Mouse (Mus musculus) testis, adult 2 months (tissue): ENCODE data around the gene Sh2b1.
A peak's percentile ranks its signal among the peaks of the same experiment; 100 is the strongest.

ENCODE experiments used
- CTCF ChIP-seq: fragments of 200-500 bp; IDR thresholded peaks from 2 replicates; pipeline ENCODE4 v1.5.1; 2012; ENCODE audit warnings: low read depth, mild to moderate bottlenecking, inconsistent platforms, low read length, moderate library complexity; ENCODE audit not compliant: control insufficient read depth, insufficient read depth, insufficient replicate concordance
- POLR2A ChIP-seq: fragments of 200-500 bp; IDR thresholded peaks from 2 replicates; pipeline ENCODE4 v1.6.1; 2012; ENCODE audit warnings: low read depth, mild to moderate bottlenecking, inconsistent platforms, low read length, moderate library complexity; ENCODE audit not compliant: control insufficient read depth

DNA sequence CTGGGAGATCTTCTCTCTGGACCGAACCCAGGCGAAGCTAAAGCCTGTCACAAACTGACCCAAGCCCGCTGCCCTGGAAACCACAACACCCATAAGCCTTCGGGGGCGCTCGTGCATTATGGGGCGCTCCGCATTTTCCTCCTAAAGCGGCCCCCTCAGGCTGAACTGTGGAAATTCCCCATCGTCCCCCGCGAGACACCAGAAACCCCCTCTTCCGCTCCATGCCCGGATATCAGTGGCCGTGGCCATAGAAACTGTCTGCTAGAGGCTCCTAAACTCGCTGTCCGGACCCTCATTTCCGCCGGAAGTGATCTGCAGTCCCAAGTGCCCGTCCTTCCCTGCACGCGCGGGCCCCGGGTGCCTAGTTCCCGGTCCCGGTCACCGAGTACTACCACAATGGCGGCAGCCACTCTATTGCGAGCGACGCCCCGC lies 11.8 kb upstream of the Sh2b1 start, which contains the start of gene Tufm:
- TF ChIP-seq CTCF (no peak), POLR2A (peak; percentile 68)
